Mouse (Mus musculus): Measurements from ENCODE around the gene Rapgefl1. TPM values are rescaled to one million over a fixed set of nuclear protein-coding genes. Genes with fewer than 3 reads are reported as not detected.

Gene Rapgefl1
- 3.0 and 3.1 TPM in 2 replicates for polyA plus RNA-seq (2016; fragmentation: Nextera tagmentation; extraction: Ambion mirVana)

- peak within 1 kb of the TSS; percentile 64 for H3K27ac ChIP-seq (replicated peaks)
- ATAC-seq (ENCODE audit: low FRiP score, low read depth) = peak; percentile 92
- under 1% methylated on average over 45 of the region's 48 CpGs for WGBS
Observed at GRCm38 (mm10) chr11:98836651-98837141, at the start of gene Rapgefl1. TSS of gene Rapgefl1 (plus strand) at chr11:98836785.

GRCm38 (mm10) chr11:98787229-98787628, 49.4 kb upstream of the Rapgefl1 start:
- H3K9ac ChIP-seq (replicated peaks) = no peak overlapping the region
- H3K9me3 ChIP-seq = no peaks in the 10 kb centered on the region
- no peak overlapping the region for H3K4me3 ChIP-seq
- H3K27me3 ChIP-seq = peaks cover 3% of the 10 kb centered on the region
- H3K36me3 ChIP-seq = no peaks in the 10 kb centered on the region
- H3K27ac ChIP-seq (replicated peaks) = 0 out of 2 replicates have a peak overlapping the region, but pooled peaks have one; percentile 56
- WGBS = 36% methylated on average over 7 of the region's 7 CpGs
- ATAC-seq (ENCODE audit: low FRiP score, low read depth) = no peak
- no peak overlapping the region for H3K4me2 ChIP-seq (replicated peaks)
- peaks cover 53% of the 10 kb centered on the region for H3K4me1 ChIP-seq

More at GRCm38 (mm10) chr11:98836651-98837141, at the start of gene Rapgefl1:
- Histone ChIP-seq H3K27me3 (peaks cover 25% of the 10 kb centered on the region), H3K9me3 (no peaks in the 10 kb centered on the region), H3K4me3 (peak within 1 kb of the TSS; percentile 64), H3K4me2 (replicated peaks) (peak within 1 kb of the TSS; percentile 98), H3K36me3 (peaks cover 28% of the 10 kb centered on the region), H3K4me1 (peaks cover 32% of the 10 kb centered on the region), H3K9ac (replicated peaks) (peak within 1 kb of the TSS; percentile 81)

- no peak overlapping the region for H3K9ac ChIP-seq (replicated peaks)
- WGBS = 93% methylated on average over 1 of the region's 1 CpGs
- H3K27me3 ChIP-seq = peaks cover 3% of the 10 kb centered on the region
- no peak for ATAC-seq (ENCODE audit: low FRiP score, low read depth)
- no peaks in the 10 kb centered on the region for H3K9me3 ChIP-seq
- no peaks in the 10 kb centered on the region for H3K36me3 ChIP-seq
- H3K4me1 ChIP-seq = peaks cover 52% of the 10 kb centered on the region
- no peak overlapping the region for H3K27ac ChIP-seq (replicated peaks)
- no peak overlapping the region for H3K4me3 ChIP-seq
- H3K4me2 ChIP-seq (replicated peaks) = no peak overlapping the region
Observed at GRCm38 (mm10) chr11:98787691-98788090, 48.9 kb upstream of the Rapgefl1 start.

- Histone ChIP-seq H3K4me3 (no peak overlapping the region), H3K4me2 (replicated peaks) (peak overlapping the region; percentile 96; the same call in 1 of the 2 replicates), H3K27ac (replicated peaks) (peak overlapping the region; percentile 30)
Observed at GRCm38 (mm10) chr11:98788139-98788538, 48.4 kb upstream of the Rapgefl1 start.

GRCm38 (mm10) chr11:98788550-98789218, 47.9 kb upstream of the Rapgefl1 start:
- H3K4me1 ChIP-seq = peaks cover 52% of the 10 kb centered on the region
- H3K9me3 ChIP-seq = no peaks in the 10 kb centered on the region
- peak overlapping the region; percentile 96 for H3K4me2 ChIP-seq (replicated peaks)
- peaks cover 3% of the 10 kb centered on the region for H3K27me3 ChIP-seq
- peak overlapping the region; percentile 59 for H3K9ac ChIP-seq (replicated peaks)
- peak overlapping the region; percentile 46 for H3K4me3 ChIP-seq
- no peaks in the 10 kb centered on the region for H3K36me3 ChIP-seq
- WGBS = 13% methylated on average over 18 of the region's 18 CpGs
- H3K27ac ChIP-seq (replicated peaks) = peak overlapping the region; percentile 30
- peak; percentile 83 for ATAC-seq (ENCODE audit: low FRiP score, low read depth)

More at GRCm38 (mm10) chr11:98788139-98788538, 48.4 kb upstream of the Rapgefl1 start:
- no peaks in the 10 kb centered on the region for H3K36me3 ChIP-seq
- H3K4me1 ChIP-seq = peaks cover 52% of the 10 kb centered on the region
- H3K9me3 ChIP-seq = no peaks in the 10 kb centered on the region
- no peak overlapping the region for H3K9ac ChIP-seq (replicated peaks)
- WGBS = 88% methylated on average over 5 of the region's 5 CpGs
- H3K27me3 ChIP-seq = peaks cover 3% of the 10 kb centered on the region
- ATAC-seq (ENCODE audit: low FRiP score, low read depth) = no peak

GRCm38 (mm10) chr11:98789219-98789807, 47.3 kb upstream of the Rapgefl1 start:
- Histone ChIP-seq H3K4me3 (peak overlapping the region; percentile 46), H3K27ac (replicated peaks) (no peak overlapping the region), H3K9ac (replicated peaks) (peak overlapping the region; percentile 59), H3K4me2 (replicated peaks) (peak overlapping the region; percentile 96), H3K36me3 (no peaks in the 10 kb centered on the region), H3K9me3 (no peaks in the 10 kb centered on the region), H3K27me3 (no peaks in the 10 kb centered on the region; the same call in none of the 2 replicates), H3K4me1 (peaks cover 54% of the 10 kb centered on the region)
- WGBS = 1% methylated on average over 25 of the region's 25 CpGs
- ATAC-seq (ENCODE audit: low FRiP score, low read depth) = 0 out of 2 replicates have a peak, but pooled peaks have one; percentile 27

- no peak overlapping the region for H3K27ac ChIP-seq (replicated peaks)
- no peaks in the 10 kb centered on the region for H3K36me3 ChIP-seq
- H3K9me3 ChIP-seq = no peaks in the 10 kb centered on the region
- peaks cover 54% of the 10 kb centered on the region for H3K4me1 ChIP-seq
- no peak overlapping the region for H3K9ac ChIP-seq (replicated peaks)
- peak overlapping the region; percentile 46; the same call in 1 of the 2 replicates for H3K4me3 ChIP-seq
- WGBS = 39% methylated on average over 5 of the region's 5 CpGs
- peak overlapping the region; percentile 96 for H3K4me2 ChIP-seq (replicated peaks)
- H3K27me3 ChIP-seq = no peaks in the 10 kb centered on the region; the same call in 1 of the 2 replicates
- no peak for ATAC-seq (ENCODE audit: low FRiP score, low read depth)
Observed at GRCm38 (mm10) chr11:98789824-98790223, 46.8 kb upstream of the Rapgefl1 start.

- no peak overlapping the region for H3K27ac ChIP-seq (replicated peaks)
- peaks cover 48% of the 10 kb centered on the region for H3K4me1 ChIP-seq
- H3K4me2 ChIP-seq (replicated peaks) = no peak overlapping the region
- 85% methylated on average over 5 of the region's 5 CpGs for WGBS
- H3K36me3 ChIP-seq = no peaks in the 10 kb centered on the region
- no peak overlapping the region for H3K9ac ChIP-seq (replicated peaks)
- H3K9me3 ChIP-seq = no peaks in the 10 kb centered on the region
- ATAC-seq (ENCODE audit: low FRiP score, low read depth) = no peak
- no peaks in the 10 kb centered on the region for H3K27me3 ChIP-seq
- no peak overlapping the region for H3K4me3 ChIP-seq
Observed at GRCm38 (mm10) chr11:98790631-98791205, 45.9 kb upstream of the Rapgefl1 start.

- H3K27ac ChIP-seq (replicated peaks) = no peak overlapping the region
- H3K4me1 ChIP-seq = peaks cover 41% of the 10 kb centered on the region
- H3K4me3 ChIP-seq = no peak overlapping the region
- H3K9me3 ChIP-seq = no peaks in the 10 kb centered on the region
- no peak overlapping the region for H3K9ac ChIP-seq (replicated peaks)
- ATAC-seq (ENCODE audit: low FRiP score, low read depth) = no peak
- H3K27me3 ChIP-seq = no peaks in the 10 kb centered on the region
- H3K36me3 ChIP-seq = no peaks in the 10 kb centered on the region
- WGBS = 83% methylated on average over 1 of the region's 1 CpGs
- H3K4me2 ChIP-seq (replicated peaks) = no peak overlapping the region
Observed at GRCm38 (mm10) chr11:98791448-98791847, 45.1 kb upstream of the Rapgefl1 start.

GRCm38 (mm10) chr11:98792081-98792480, 44.5 kb upstream of the Rapgefl1 start:
- 5% methylated on average over 4 of the region's 4 CpGs for WGBS
- peak overlapping the region; percentile 37; the same call in 1 of the 2 replicates for H3K9ac ChIP-seq (replicated peaks)
- H3K4me2 ChIP-seq (replicated peaks) = no peak overlapping the region
- peaks cover 35% of the 10 kb centered on the region for H3K4me1 ChIP-seq
- ATAC-seq (ENCODE audit: low FRiP score, low read depth) = no peak
- no peak overlapping the region for H3K27ac ChIP-seq (replicated peaks)
- no peaks in the 10 kb centered on the region for H3K36me3 ChIP-seq
- no peaks in the 10 kb centered on the region for H3K9me3 ChIP-seq
- H3K27me3 ChIP-seq = no peaks in the 10 kb centered on the region
- no peak overlapping the region for H3K4me3 ChIP-seq

GRCm38 (mm10) chr11:98794469-98795014, 42.0 kb upstream of the Rapgefl1 start:
- peak overlapping the region; percentile 99 for H3K4me2 ChIP-seq (replicated peaks)
- peak; percentile 61 for ATAC-seq (ENCODE audit: low FRiP score, low read depth)
- no peaks in the 10 kb centered on the region for H3K9me3 ChIP-seq
- H3K9ac ChIP-seq (replicated peaks) = peak overlapping the region; percentile 99
- H3K27me3 ChIP-seq = no peaks in the 10 kb centered on the region
- WGBS = 0% methylated on average over 23 of the region's 30 CpGs
- H3K36me3 ChIP-seq = peaks cover 7% of the 10 kb centered on the region
- peak overlapping the region; percentile 99 for H3K27ac ChIP-seq (replicated peaks)
- H3K4me1 ChIP-seq = peaks cover 37% of the 10 kb centered on the region
- peak overlapping the region; percentile 85 for H3K4me3 ChIP-seq
